Mouse (Mus musculus): Measurements from ENCODE around the gene Itgb6.

Itgb6 gene

GRCm38 (mm10) chr2:60612906-60613856, 109.3 kb downstream of the Itgb6 start:
- no peak for DNase-seq

- DNase-seq: no peak
Observed at GRCm38 (mm10) chr2:60611622-60612021, 110.8 kb downstream of the Itgb6 start.

GRCm38 (mm10) chr2:60609436-60610199, 112.8 kb downstream of the Itgb6 start:
- DNase-seq: no peak

- no peak for DNase-seq
Observed at GRCm38 (mm10) chr2:60607980-60608379, 114.5 kb downstream of the Itgb6 start.

- DNase-seq: no peak
Observed at GRCm38 (mm10) chr2:60601326-60601725, 121.1 kb downstream of the Itgb6 start.

- peak; percentile 6 to 22 for DNase-seq
Observed at GRCm38 (mm10) chr2:60600863-60601262, 121.6 kb downstream of the Itgb6 start.

- DNase-seq: no peak
Observed at GRCm38 (mm10) chr2:60583416-60583815, 139.0 kb downstream of the Itgb6 start.

- DNase-seq: no peak
Observed at GRCm38 (mm10) chr2:60554561-60554960, 167.9 kb downstream of the Itgb6 start.

- peak; percentile 24 to 44 for DNase-seq
Observed at GRCm38 (mm10) chr2:60552902-60553682, 169.4 kb downstream of the Itgb6 start, which contains the start of gene Pla2r1. TSS of gene Pla2r1 (minus strand) at chr2:60553308.

GRCm38 (mm10) chr2:60552177-60552901, 170.1 kb downstream of the Itgb6 start:
- DNase-seq: peak; percentile 13 to 14

GRCm38 (mm10) chr2:60551673-60552072, 170.8 kb downstream of the Itgb6 start:
- peak; percentile 16 to 34 for DNase-seq

- no peak for DNase-seq
Observed at GRCm38 (mm10) chr2:60550521-60550920, 171.9 kb downstream of the Itgb6 start.

- DNase-seq: no peak
Observed at GRCm38 (mm10) chr2:60549851-60550250, 172.6 kb downstream of the Itgb6 start.

Data from cerebellum, postnatal 25 days (tissue).